Mouse (Mus musculus) CH12.LX (cell line): ENCODE data around the gene Crybb1. TPM values are rescaled to one million over a fixed set of nuclear protein-coding genes. Genes with fewer than 3 reads are reported as not detected.

ENCODE experiments used
- DNase-seq: peaks from one replicate; pipeline ENCODE4 v3.0.0-alpha.2; 2013; ENCODE audit errors: extremely low read depth
- H3K27ac ChIP-seq: 2 replicates; pipeline ENCODE4 v1.5.1; 2012; ENCODE audit warnings: low read depth, mild to moderate bottlenecking, control low read depth, moderate library complexity; ENCODE audit not compliant: insufficient read depth
- H3K27me3 ChIP-seq: replicated peaks from 2 replicates; pipeline ENCODE3; 2012; ENCODE audit warnings: inconsistent platforms
- H3K36me3 ChIP-seq, 2 experiments: replicated peaks in 1 of 2; 2 replicates each; pipeline versions ENCODE3 to v1.6.1; 2012; ENCODE audit warnings: inconsistent platforms in 1 of 2, low read length in 1 of 2, mild to moderate bottlenecking in 1 of 2, mixed read lengths in 1 of 2, moderate library complexity in 1 of 2; ENCODE audit not compliant: control insufficient read depth in 1 of 2, insufficient read depth in 1 of 2
- H3K4me1 ChIP-seq, 2 experiments: 2 replicates each; pipeline ENCODE4 v1.6.1; 2012; ENCODE audit warnings: inconsistent platforms in 1 of 2, moderate library complexity in 1 of 2; ENCODE audit not compliant: insufficient read depth in 2 of 2, control insufficient read depth in 1 of 2
- H3K4me2 ChIP-seq: 2 replicates; pipeline ENCODE4 v1.6.1; 2012; ENCODE audit warnings: low read depth, mild to moderate bottlenecking, control low read depth; ENCODE audit not compliant: poor library complexity, insufficient read depth, severe bottlenecking
- H3K4me3 ChIP-seq, 3 experiments: fragments of 150-350 bp in 1 of 3; sonication (generic) in 1 of 3; replicated peaks in 1 of 3; 2 replicates each; pipeline versions ENCODE3 to v1.5.1; 2011 to 2012; ENCODE audit warnings: low read depth in 2 of 3, low read length in 2 of 3, mild to moderate bottlenecking in 2 of 3, moderate library complexity in 2 of 3, control low read depth in 1 of 3, improper control_type of control experiment in 1 of 3, inconsistent platforms in 1 of 3, mixed read lengths in 1 of 3; ENCODE audit not compliant: poor library complexity in 1 of 3
- H3K79me2 ChIP-seq: replicated peaks from 2 replicates; pipeline ENCODE4 v1.6.1; 2012; ENCODE audit warnings: mild to moderate bottlenecking, moderate library complexity; ENCODE audit not compliant: control insufficient read depth, poor library complexity, insufficient read depth, severe bottlenecking; ENCODE audit errors: extremely low read depth
- H3K9ac ChIP-seq: 2 replicates; pipeline ENCODE4 v1.6.1; 2012; ENCODE audit warnings: low read depth, mild to moderate bottlenecking, control low read depth, moderate library complexity; ENCODE audit not compliant: insufficient read depth
- H3K9me3 ChIP-seq: replicated peaks from 2 replicates; pipeline ENCODE3; 2012; ENCODE audit warnings: low read length, inconsistent platforms, mixed read lengths
- CHD1 ChIP-seq: IDR thresholded peaks from 2 replicates; pipeline ENCODE4 v1.6.1; 2012; ENCODE audit warnings: low read depth, low read length, improper control_type of control experiment, inconsistent platforms
- CTCF ChIP-seq, 2 experiments: IDR thresholded peaks in 1 of 2; conservative IDR thresholded peaks in 1 of 2; 2 replicates each; pipeline ENCODE4 v1.5.1; 2011 to 2012; ENCODE audit warnings: low read depth in 2 of 2, low read length in 2 of 2, improper control_type of control experiment in 1 of 2, inconsistent platforms in 1 of 2, mild to moderate bottlenecking in 1 of 2, moderate library complexity in 1 of 2
- ELF1 ChIP-seq: IDR thresholded peaks from 2 replicates; pipeline ENCODE4 v1.6.1; 2014; ENCODE audit warnings: low read depth, mild to moderate bottlenecking, inconsistent platforms, low read length, improper control_type of control experiment
- KAT2A ChIP-seq: IDR thresholded peaks from 2 replicates; pipeline ENCODE4 v1.6.1; 2012; ENCODE audit warnings: low read length, improper control_type of control experiment, inconsistent platforms; ENCODE audit not compliant: insufficient replicate concordance
- MAX ChIP-seq: IDR thresholded peaks from 2 replicates; pipeline ENCODE4 v1.6.1; 2011; ENCODE audit warnings: low read length, improper control_type of control experiment
- MEF2A ChIP-seq: IDR thresholded peaks from 2 replicates; pipeline ENCODE4 v1.6.1; 2014; ENCODE audit warnings: low read depth, mild to moderate bottlenecking, inconsistent platforms, low read length, improper control_type of control experiment, borderline replicate concordance
- MXI1 ChIP-seq: IDR thresholded peaks from 2 replicates; pipeline ENCODE4 v1.6.1; 2011; ENCODE audit warnings: mild to moderate bottlenecking, low read depth, low read length, improper control_type of control experiment
- MYC ChIP-seq: IDR thresholded peaks from 2 replicates; pipeline ENCODE4 v1.6.1; 2011; ENCODE audit warnings: low read depth, mild to moderate bottlenecking, improper control_type of control experiment, low read length
- NELFE ChIP-seq: IDR thresholded peaks from 2 replicates; pipeline ENCODE4 v1.6.1; 2011; ENCODE audit warnings: low read depth, low read length, improper control_type of control experiment
- PAX5 ChIP-seq: IDR thresholded peaks from 2 replicates; pipeline ENCODE4 v1.6.1; 2012; ENCODE audit warnings: low read length, inconsistent platforms, mixed read lengths
- POLR2A ChIP-seq: IDR thresholded peaks from 2 replicates; pipeline ENCODE4 v1.6.1; 2011; ENCODE audit warnings: low read depth, mild to moderate bottlenecking, improper control_type of control experiment, low read length
- SIN3A ChIP-seq: IDR thresholded peaks from 2 replicates; pipeline ENCODE4 v1.6.1; 2012; ENCODE audit warnings: low read length, improper control_type of control experiment, inconsistent platforms
- TBP ChIP-seq: conservative IDR thresholded peaks from 2 replicates; pipeline ENCODE4 v1.6.1; 2011; ENCODE audit warnings: low read depth, low read length, improper control_type of control experiment
- TCF12 ChIP-seq: IDR thresholded peaks from 2 replicates; pipeline ENCODE4 v1.6.1; 2014; ENCODE audit warnings: low read depth, mild to moderate bottlenecking, inconsistent platforms, low read length, improper control_type of control experiment
- UBTF ChIP-seq: IDR thresholded peaks from 2 replicates; pipeline ENCODE4 v1.6.1; 2012; ENCODE audit warnings: low read depth, mild to moderate bottlenecking, inconsistent platforms, low read length, improper control_type of control experiment, moderate library complexity
- ZC3H11A ChIP-seq: IDR thresholded peaks from 2 replicates; pipeline ENCODE4 v1.6.1; 2012; ENCODE audit warnings: low read depth, mild to moderate bottlenecking, inconsistent platforms, low read length, improper control_type of control experiment
- ZKSCAN1 ChIP-seq: IDR thresholded peaks from 2 replicates; pipeline ENCODE4 v1.6.1; 2012; ENCODE audit warnings: low read depth, inconsistent platforms, low read length, improper control_type of control experiment, borderline replicate concordance
- ZMIZ1 ChIP-seq: IDR thresholded peaks from 2 replicates; pipeline ENCODE4 v1.6.1; 2012; ENCODE audit warnings: low read depth, mild to moderate bottlenecking, inconsistent platforms, low read length, improper control_type of control experiment
- ZNF384 ChIP-seq: IDR thresholded peaks from 2 replicates; pipeline ENCODE4 v1.6.1; 2012; ENCODE audit warnings: low read depth, low read length, improper control_type of control experiment, inconsistent platforms
- dilution Hi-C: fragments of 300-500 bp; cut with MboI; formaldehyde crosslinking; loops from 2 replicates; pipeline ENCODE4 v1.14.3; 2020; ENCODE audit warnings: low sequenced_read_pairs; ENCODE audit not compliant: extremely low pct_unique_long_range_greater_than_20kb, extremely low pct_ligation_motif_present
- in situ Hi-C: fragments of 300-500 bp; cut with MboI; formaldehyde crosslinking; loops from 3 replicates; pipeline ENCODE4 v1.14.3; 2019; ENCODE audit warnings: low sequenced_read_pairs, low pct_ligation_motif_present, low pct_unique_long_range_greater_than_20kb, mixed read lengths
- polyA plus RNA-seq: library from polyadenylated mRNA; unstranded; fragments of >175 nt; gene quantifications from 2 replicates; pipeline ENCODE4 v1.2.1, GENCODE M21; 2012; ENCODE audit warnings: low read depth; ENCODE audit not compliant: insufficient read length
- total RNA-seq, 2 experiments: library from RNA; depleted of rRNA; stranded (reverse); fragments of 300-350 nt in 1 of 2; fragments of >200 nt in 1 of 2; gene quantifications; 2 replicates each; pipeline ENCODE4 v1.2.3; 2012 to 2014

Crybb1 gene
- total and polyA plus RNA-seq, 3 experiments, result not detected

DNA sequence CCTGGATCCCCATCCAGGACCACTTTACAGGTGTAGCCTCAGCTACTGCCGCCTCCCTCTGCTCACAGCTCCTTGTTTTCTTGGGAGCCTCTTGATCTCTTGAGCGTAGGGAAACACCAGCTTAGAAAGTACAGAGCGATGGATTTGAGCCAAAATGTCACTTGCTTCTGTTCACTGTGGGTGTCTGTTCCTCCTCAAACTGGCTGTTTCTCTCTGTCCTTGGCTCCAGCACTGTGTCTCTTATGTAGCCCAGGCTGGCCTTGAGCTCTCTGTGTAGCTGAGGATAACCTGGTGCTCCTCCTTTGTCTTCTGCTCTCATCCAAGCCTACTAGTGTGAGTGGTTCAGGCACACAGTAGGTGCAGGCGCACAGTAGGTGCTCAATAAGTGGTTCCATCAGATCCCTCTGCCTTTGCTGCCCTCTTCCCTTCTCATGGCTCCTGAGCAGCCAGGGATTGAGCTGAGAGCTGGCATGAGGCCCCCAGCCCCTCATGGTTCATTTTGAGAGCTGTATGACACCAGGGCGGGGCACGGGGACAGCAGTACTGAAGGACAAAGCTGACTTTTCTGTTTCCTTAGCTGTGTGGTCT, 45.2 kb downstream of the Crybb1 start:
- no peak overlapping the region for H3K4me2 ChIP-seq
- no peak overlapping the region for H3K27ac ChIP-seq
- no peak overlapping the region for H3K4me3 ChIP-seq
- in situ Hi-C loops (no loop called here), dilution Hi-C loops (no loop called here)
- H3K79me2 ChIP-seq, result no peaks in the 10 kb centered on the region
- DNase-seq, result no peak
- TF ChIP-seq TCF12 (no peak), POLR2A (no peak), MXI1 (no peak), CTCF (conservative IDR thresholded peaks at IDR 0.05 in 1 of 2, IDR thresholded peaks at IDR 0.05 in 1 of 2; ENCODE audit: low read depth in 2 of 2, low read length in 2 of 2) (no peak), ZKSCAN1 (peak; percentile 97)
- peaks cover 0 to 44% of the 10 kb centered on the region in 2 experiments for H3K36me3 ChIP-seq
- no peaks in the 10 kb centered on the region for H3K27me3 ChIP-seq
- no peaks in the 10 kb centered on the region for H3K9me3 ChIP-seq
- peaks cover 0 to 19% of the 10 kb centered on the region in 2 experiments; a peak in 3 of 4 replicates for H3K4me1 ChIP-seq
- no peak overlapping the region for H3K9ac ChIP-seq

GRCm38 (mm10) chr5:112301694-112302093, 46.1 kb downstream of the Crybb1 start:
- Histone ChIP-seq H3K36me3 (peaks cover 0 to 48% of the 10 kb centered on the region in 2 experiments), H3K4me2 (no peak overlapping the region), H3K9me3 (no peaks in the 10 kb centered on the region), H3K4me3 (no peak overlapping the region), H3K27me3 (no peaks in the 10 kb centered on the region), H3K27ac (no peak overlapping the region), H3K79me2 (no peaks in the 10 kb centered on the region)
- dilution Hi-C loops, result no loop called here
- no peak for DNase-seq
- TF ChIP-seq UBTF, result no peak
- TF ChIP-seq TBP, result no peak
- no peak for TF ChIP-seq CHD1
- TF ChIP-seq MAX, result no peak
- no peak for TF ChIP-seq MYC
- no peak for TF ChIP-seq ZKSCAN1
- no peak for TF ChIP-seq ZMIZ1
- no peak for TF ChIP-seq MXI1
- TF ChIP-seq ZNF384, result no peak
- no peak for TF ChIP-seq ZC3H11A
- no peak for TF ChIP-seq PAX5
- no peak for TF ChIP-seq KAT2A
- TF ChIP-seq NELFE, result no peak
- no peak for TF ChIP-seq ELF1
- TF ChIP-seq SIN3A, result no peak
- no peak for TF ChIP-seq MEF2A
- TF ChIP-seq, all 38 proteins: peak for 0
- in situ Hi-C loops, result no loop called here
- Histone ChIP-seq H3K4me1 (peaks cover 0 to 19% of the 10 kb centered on the region in 2 experiments; a peak in 3 of 4 replicates), H3K9ac (no peak overlapping the region)
